9 mouse cellular contexts compared by ENCODE assay signal in genomic region chr17:29711076-29711744, GRCm38 (mm10). TPM values are rescaled to one million over a fixed set of nuclear protein-coding genes. Genes with fewer than 3 reads are reported as not detected.
DNase-seq lines count a peak whose midpoint lies in the region; ATAC-seq lines count a peak whose summit lies in the region.
"Had no signal": no experiment of that assay in that cellular context is flagged by ENCODE, and none has a peak within 500 bp of the region (broad histone marks: within the 10 kb centered on the region; RNA-seq: fewer than 3 reads in every experiment).

No protein-coding gene starts in this region.

- no peaks in the 10 kb centered on the region for H3K36me3 ChIP-seq in embryonic facial prominence, embryonic 14.5 days (ENCODE audit: control insufficient read depth, insufficient read depth, low read length)
- H3K36me3 ChIP-seq in embryonic facial prominence, embryonic 10.5 days (replicated peaks): peaks cover 26% of the 10 kb centered on the region
- no peaks in the 10 kb centered on the region for H3K36me3 ChIP-seq in midbrain, embryonic 12.5 days
- peaks cover 18% of the 10 kb centered on the region; the same call in 1 of the 2 replicates for H3K36me3 ChIP-seq in midbrain, embryonic 10.5 days
- H3K36me3 ChIP-seq in forebrain, embryonic 16.5 days (ENCODE audit: control insufficient read depth, insufficient read depth): no peaks in the 10 kb centered on the region
- no peaks in the 10 kb centered on the region for H3K36me3 ChIP-seq in midbrain, embryonic 14.5 days (ENCODE audit: control insufficient read depth, insufficient read depth, low read length)

- H3K4me3 ChIP-seq in embryonic facial prominence, embryonic 14.5 days (ENCODE audit: low read depth, low read length): no peak overlapping the region
- H3K4me3 ChIP-seq in embryonic facial prominence, embryonic 10.5 days: no peak overlapping the region
- H3K4me3 ChIP-seq in midbrain, embryonic 12.5 days: no peak overlapping the region
- no peak overlapping the region for H3K4me3 ChIP-seq in midbrain, embryonic 10.5 days
- H3K4me3 ChIP-seq in forebrain, embryonic 16.5 days (replicated peaks; ENCODE audit: low read length): no peak overlapping the region
- no peak overlapping the region for H3K4me3 ChIP-seq in midbrain, embryonic 14.5 days (replicated peaks; ENCODE audit: low read depth, low read length)

- peaks cover 16% of the 10 kb centered on the region for H3K4me1 ChIP-seq in embryonic facial prominence, embryonic 14.5 days (ENCODE audit: control insufficient read depth, insufficient read depth, low read length)
- H3K4me1 ChIP-seq in embryonic facial prominence, embryonic 10.5 days: peaks cover 60% of the 10 kb centered on the region
- peaks cover 66% of the 10 kb centered on the region for H3K4me1 ChIP-seq in midbrain, embryonic 12.5 days
- H3K4me1 ChIP-seq in midbrain, embryonic 10.5 days: peaks cover 55% of the 10 kb centered on the region
- H3K4me1 ChIP-seq in forebrain, embryonic 16.5 days (replicated peaks; ENCODE audit: control insufficient read depth, insufficient read depth, low read length): peaks cover 74% of the 10 kb centered on the region
- H3K4me1 ChIP-seq in midbrain, embryonic 14.5 days (ENCODE audit: control insufficient read depth, insufficient read depth, low read length): peaks cover 64% of the 10 kb centered on the region

- H3K9ac ChIP-seq in embryonic facial prominence, embryonic 14.5 days (ENCODE audit: low read depth, low read length): 0 out of 2 replicates have a peak overlapping the region, but pooled peaks have one; percentile 19
- H3K9ac ChIP-seq in midbrain, embryonic 12.5 days (replicated peaks): no peak overlapping the region
- peak overlapping the region; percentile 23; the same call in 1 of the 2 replicates for H3K9ac ChIP-seq in forebrain, embryonic 16.5 days (replicated peaks; ENCODE audit: low read depth, low read length)
- no peak overlapping the region for H3K9ac ChIP-seq in midbrain, embryonic 14.5 days (replicated peaks; ENCODE audit: low read length)
- H3K9ac ChIP-seq: liver, embryonic 14.5 days had no signal

- no peak overlapping the region; the same call in 1 of the 2 replicates for H3K27ac ChIP-seq in embryonic facial prominence, embryonic 14.5 days (replicated peaks; ENCODE audit: low read depth, low read length)
- H3K27ac ChIP-seq in embryonic facial prominence, embryonic 10.5 days (replicated peaks): no peak overlapping the region
- H3K27ac ChIP-seq in midbrain, embryonic 12.5 days (replicated peaks): peak overlapping the region; percentile 30
- H3K27ac ChIP-seq in midbrain, embryonic 10.5 days (replicated peaks): no peak overlapping the region
- peak overlapping the region; percentile 89 for H3K27ac ChIP-seq in forebrain, embryonic 16.5 days (ENCODE audit: low read length)
- H3K27ac ChIP-seq in midbrain, embryonic 14.5 days (replicated peaks; ENCODE audit: low read depth, low read length): peak overlapping the region; percentile 63
- H3K27ac ChIP-seq: liver, embryonic 14.5 days had no signal

- peak; percentile 42 for DNase-seq in embryonic facial prominence, embryonic 14.5 days (ENCODE audit: low spot score)
- no peak for DNase-seq in embryonic facial prominence, embryonic 10.5 days (ENCODE audit: low spot score)
- no peak for DNase-seq in midbrain, embryonic 10.5 days (ENCODE audit: low spot score)
- DNase-seq in midbrain, embryonic 14.5 days: peak; percentile 71
- no peak for DNase-seq in spleen, postnatal 14 days (ENCODE audit: low spot score in 2 of 2)

- no peaks in the 10 kb centered on the region for H3K27me3 ChIP-seq in embryonic facial prominence, embryonic 14.5 days (replicated peaks; ENCODE audit: control insufficient read depth, insufficient read depth, low read length)
- H3K27me3 ChIP-seq in embryonic facial prominence, embryonic 10.5 days (replicated peaks; ENCODE audit: low read depth, poor library complexity, severe bottlenecking): no peaks in the 10 kb centered on the region
- no peaks in the 10 kb centered on the region for H3K27me3 ChIP-seq in midbrain, embryonic 12.5 days
- H3K27me3 ChIP-seq in midbrain, embryonic 10.5 days (ENCODE audit: low read depth, poor library complexity, severe bottlenecking): no peaks in the 10 kb centered on the region
- no peaks in the 10 kb centered on the region for H3K27me3 ChIP-seq in forebrain, embryonic 16.5 days (replicated peaks; ENCODE audit: control insufficient read depth, insufficient read depth, low read length)
- no peaks in the 10 kb centered on the region for H3K27me3 ChIP-seq in midbrain, embryonic 14.5 days (ENCODE audit: control insufficient read depth, insufficient read depth, low read length)

- WGBS in embryonic facial prominence, embryonic 14.5 days: 71% methylated on average over 19 of the region's 19 CpGs
- WGBS in embryonic facial prominence, embryonic 10.5 days: 85% methylated on average over 19 of the region's 19 CpGs
- WGBS in midbrain, embryonic 12.5 days: 78% methylated on average over 19 of the region's 19 CpGs
- WGBS in midbrain, embryonic 10.5 days: 85% methylated on average over 19 of the region's 19 CpGs
- WGBS in forebrain, embryonic 16.5 days: 26% methylated on average over 19 of the region's 19 CpGs
- 64% methylated on average over 19 of the region's 19 CpGs for WGBS in midbrain, embryonic 14.5 days

- no peak for ATAC-seq in embryonic facial prominence, embryonic 14.5 days (ENCODE audit: low read depth)
- ATAC-seq in midbrain, embryonic 12.5 days (ENCODE audit: low FRiP score, low read depth): no peak
- ATAC-seq in forebrain, embryonic 16.5 days: 0 out of 2 replicates have a peak, but pooled peaks have one; percentile 23
- no peak for ATAC-seq in midbrain, embryonic 14.5 days (ENCODE audit: low FRiP score, low TSS enrichment)
- no peak for ATAC-seq in inflammation-experienced regulatory T-cells, adult 6 months

- no peaks in the 10 kb centered on the region for H3K9me3 ChIP-seq in embryonic facial prominence, embryonic 14.5 days (ENCODE audit: control insufficient read depth, low read length)
- no peaks in the 10 kb centered on the region for H3K9me3 ChIP-seq in embryonic facial prominence, embryonic 10.5 days
- no peaks in the 10 kb centered on the region for H3K9me3 ChIP-seq in midbrain, embryonic 12.5 days
- H3K9me3 ChIP-seq in midbrain, embryonic 10.5 days (replicated peaks): no peaks in the 10 kb centered on the region
- no peaks in the 10 kb centered on the region for H3K9me3 ChIP-seq in forebrain, embryonic 16.5 days (ENCODE audit: control insufficient read depth, low read length)
- no peaks in the 10 kb centered on the region for H3K9me3 ChIP-seq in midbrain, embryonic 14.5 days (ENCODE audit: control insufficient read depth, low read length)

- no peak overlapping the region for H3K4me2 ChIP-seq in embryonic facial prominence, embryonic 14.5 days (ENCODE audit: low read depth, low read length)
- H3K4me2 ChIP-seq in midbrain, embryonic 12.5 days (replicated peaks): no peak overlapping the region
- H3K4me2 ChIP-seq in forebrain, embryonic 16.5 days (ENCODE audit: low read length): peak overlapping the region; percentile 18
- no peak overlapping the region; the same call in 1 of the 2 replicates for H3K4me2 ChIP-seq in midbrain, embryonic 14.5 days (ENCODE audit: low read length)

RNA-seq across cellular contexts. Expression of gene Ccdc167, which starts 5.6 kb away (rescaled TPM):
- polyA plus RNA-seq in embryonic facial prominence, embryonic 14.5 days (2014; fragmentation: Nextera tagmentation; extraction: Ambion mirVana): 14.9 and 15.2 TPM in 2 replicates
- polyA plus RNA-seq in embryonic facial prominence, embryonic 10.5 days (2016; fragmentation: Nextera tagmentation; extraction: Ambion mirVana): 16.5 and 18.1 TPM in 2 replicates
- polyA plus RNA-seq in midbrain, embryonic 12.5 days (2016; fragmentation: Nextera tagmentation; extraction: Ambion mirVana): 15.6 and 15.9 TPM in 2 replicates
- polyA plus RNA-seq in midbrain, embryonic 10.5 days (2016; fragmentation: Nextera tagmentation; extraction: Ambion mirVana): 15.1 and 16.2 TPM in 2 replicates
- polyA plus RNA-seq in forebrain, embryonic 16.5 days (2015; fragmentation: Nextera tagmentation; extraction: Ambion mirVana): 9.3 and 11.6 TPM in 2 replicates
- 11.3 and 11.4 TPM in 2 replicates for polyA plus RNA-seq in midbrain, embryonic 14.5 days (2014; fragmentation: Nextera tagmentation; extraction: Ambion mirVana)
- 10 to 100 TPM in 1 of 3 experiments, 1 to 10 TPM in 2; 5.5 to 12.3 (median 8.5) TPM for polyA plus RNA-seq in inflammation-experienced regulatory T-cells, adult 6 months (2017; shearing (Covaris generic))

RNA-seq across cellular contexts. Expression of gene Cmtr1, which starts 50.8 kb away (rescaled TPM):
- 88.9 and 115 TPM in 2 replicates for polyA plus RNA-seq in embryonic facial prominence, embryonic 14.5 days (2014; fragmentation: Nextera tagmentation; extraction: Ambion mirVana)
- polyA plus RNA-seq in embryonic facial prominence, embryonic 10.5 days (2016; fragmentation: Nextera tagmentation; extraction: Ambion mirVana): 135 and 140 TPM in 2 replicates
- polyA plus RNA-seq in midbrain, embryonic 12.5 days (2016; fragmentation: Nextera tagmentation; extraction: Ambion mirVana): 162 TPM in 2 replicates
- polyA plus RNA-seq in midbrain, embryonic 10.5 days (2016; fragmentation: Nextera tagmentation; extraction: Ambion mirVana): 126 and 137 TPM in 2 replicates
- 132 and 146 TPM in 2 replicates for polyA plus RNA-seq in forebrain, embryonic 16.5 days (2015; fragmentation: Nextera tagmentation; extraction: Ambion mirVana)
- polyA plus RNA-seq in midbrain, embryonic 14.5 days (2014; fragmentation: Nextera tagmentation; extraction: Ambion mirVana): 103 and 136 TPM in 2 replicates
- polyA plus RNA-seq in inflammation-experienced regulatory T-cells, adult 6 months (2017; shearing (Covaris generic)): 100 to 1,000 TPM in 1 of 3 experiments, 10 to 100 TPM in 2; 83.4 to 107 (median 98.4) TPM

Comparison
In these comparisons a context has a peak if more than half of its experiments do, and no peak if none do; other contexts are left out.
1. DNase-seq: peak in embryonic facial prominence, embryonic 14.5 days (single experiment) and midbrain, embryonic 14.5 days (single experiment); none in embryonic facial prominence, embryonic 10.5 days (single experiment), midbrain, embryonic 10.5 days (single experiment) and spleen, postnatal 14 days (0 of 2).
2. H3K27ac ChIP-seq: peak in midbrain, embryonic 12.5 days (single experiment), forebrain, embryonic 16.5 days (single experiment) and midbrain, embryonic 14.5 days (single experiment); none in embryonic facial prominence, embryonic 14.5 days (single experiment), embryonic facial prominence, embryonic 10.5 days (single experiment) and midbrain, embryonic 10.5 days (single experiment).
3. H3K9ac ChIP-seq: peak in embryonic facial prominence, embryonic 14.5 days (single experiment) and forebrain, embryonic 16.5 days (single experiment); none in midbrain, embryonic 12.5 days (single experiment) and midbrain, embryonic 14.5 days (single experiment).